Mouse (Mus musculus) stomach, postnatal 0 days (tissue): ENCODE measurements around the gene Elovl6. TPM values are rescaled to one million over a fixed set of nuclear protein-coding genes. Genes with fewer than 3 reads are reported as not detected.

ENCODE experiments used
- ATAC-seq: fragments of 200-750 bp; cut with Nextera tagmentation; 2 replicates; pipeline ENCODE4 v1.8.0; 2017; ENCODE audit not compliant: low FRiP score, low TSS enrichment
- DNase-seq: peaks from one replicate; pipeline ENCODE4 v3.0.0-alpha.2; 2016; ENCODE audit warnings: low spot score
- H3K27ac ChIP-seq: fragments of 300-500 bp; sonication (generic); replicated peaks from 2 replicates; pipeline ENCODE4 v1.5.1; 2014; ENCODE audit warnings: mild to moderate bottlenecking, control low read depth
- H3K27me3 ChIP-seq: fragments of 300-500 bp; sonication (generic); 2 replicates; pipeline ENCODE4 v1.6.1; 2014; ENCODE audit warnings: low read length; ENCODE audit not compliant: control insufficient read depth, insufficient read depth
- H3K36me3 ChIP-seq: fragments of 300-500 bp; sonication (generic); 2 replicates; pipeline ENCODE4 v1.6.1; 2014; ENCODE audit warnings: low read length, mixed read lengths; ENCODE audit not compliant: control insufficient read depth, insufficient read depth
- H3K4me1 ChIP-seq: fragments of 300-500 bp; sonication (generic); replicated peaks from 2 replicates; pipeline ENCODE4 v1.6.1; 2014; ENCODE audit warnings: antibody characterized with exemption; ENCODE audit not compliant: control insufficient read depth, insufficient read depth
- H3K4me2 ChIP-seq: fragments of 300-500 bp; sonication (generic); replicated peaks from 2 replicates; pipeline ENCODE4 v1.6.1; 2014; ENCODE audit warnings: low read depth, mild to moderate bottlenecking, control low read depth, moderate library complexity
- H3K4me3 ChIP-seq: fragments of 300-500 bp; sonication (generic); 2 replicates; pipeline ENCODE4 v1.5.1; 2014; ENCODE audit warnings: low read depth, low read length, control low read depth
- H3K9ac ChIP-seq: fragments of 300-500 bp; sonication (generic); 2 replicates; pipeline ENCODE4 v1.6.1; 2014; ENCODE audit warnings: mild to moderate bottlenecking, low read length, control low read depth, mixed read lengths
- H3K9me3 ChIP-seq: fragments of 300-500 bp; sonication (generic); 2 replicates; pipeline ENCODE4 v1.6.1; 2016; ENCODE audit warnings: low read length; ENCODE audit not compliant: control insufficient read depth
- CTCF ChIP-seq: IDR thresholded peaks from 2 replicates; pipeline ENCODE4 v1.5.1; 2016; ENCODE audit warnings: antibody characterized with exemption, low read depth, mild to moderate bottlenecking, moderate library complexity
- EP300 ChIP-seq: optimal IDR thresholded peaks from 2 replicates; pipeline ENCODE3; 2016; ENCODE audit warnings: antibody characterized with exemption
- WGBS: fragments of 180-500 bp; shearing (Covaris S2); extraction: QIAGEN DNeasy Blood & Tissue Kit; methylation state at CpG from one replicate; pipeline ENCODE4 v1.1.7; 2014; 5-methylcytosine and 5-hydroxymethylcytosine counted together
- polyA plus RNA-seq: library from polyadenylated mRNA; unstranded; fragments of >200 nt; fragmentation: Nextera tagmentation; extraction: Ambion mirVana; gene quantifications from 2 replicates; pipeline ENCODE4 v1.2.1, GENCODE M21; 2015

Gene Elovl6
- polyA plus RNA-seq, 1 experiment from 2014 or later: 34.2 TPM

GRCm38 (mm10) chr3:129544217-129544616, 12.1 kb downstream of the Elovl6 start:
- Histone ChIP-seq H3K27ac (no peak overlapping the region), H3K4me2 (no peak overlapping the region), H3K27me3 (no peaks in the 10 kb centered on the region), H3K4me3 (no peak overlapping the region), H3K9me3 (no peaks in the 10 kb centered on the region), H3K36me3 (no peaks in the 10 kb centered on the region), H3K9ac (no peak overlapping the region), H3K4me1 (no peaks in the 10 kb centered on the region)
- TF ChIP-seq CTCF (no peak), EP300 (no peak)
- DNase-seq (no peak), ATAC-seq (no peak)
- 96% methylated on average over 1 of the region's 1 CpGs for WGBS

GRCm38 (mm10) chr3:129545228-129545627, 13.1 kb downstream of the Elovl6 start:
- Histone ChIP-seq H3K4me1 (no peaks in the 10 kb centered on the region), H3K9me3 (no peaks in the 10 kb centered on the region), H3K9ac (no peak overlapping the region), H3K27me3 (no peaks in the 10 kb centered on the region), H3K4me3 (no peak overlapping the region), H3K27ac (no peak overlapping the region), H3K36me3 (no peaks in the 10 kb centered on the region), H3K4me2 (no peak overlapping the region)
- ATAC-seq: no peak
- WGBS: 73% methylated on average over 1 of the region's 1 CpGs
- TF ChIP-seq CTCF (no peak), EP300 (no peak)
- DNase-seq: no peak

GRCm38 (mm10) chr3:129545801-129546200, 13.6 kb downstream of the Elovl6 start:
- Histone ChIP-seq H3K9ac (no peak overlapping the region), H3K27ac (no peak overlapping the region), H3K4me2 (no peak overlapping the region), H3K27me3 (no peaks in the 10 kb centered on the region), H3K36me3 (no peaks in the 10 kb centered on the region), H3K4me1 (no peaks in the 10 kb centered on the region), H3K4me3 (no peak overlapping the region), H3K9me3 (no peaks in the 10 kb centered on the region)
- no peak for ATAC-seq
- TF ChIP-seq EP300 (no peak), CTCF (no peak)
- WGBS: 83% methylated on average over 6 of the region's 6 CpGs
- no peak for DNase-seq

- DNase-seq: peak; percentile 61
- Histone ChIP-seq H3K27ac (peak overlapping the region; percentile 82), H3K4me3 (no peak overlapping the region), H3K36me3 (no peaks in the 10 kb centered on the region), H3K4me2 (no peak overlapping the region), H3K4me1 (peaks cover 3% of the 10 kb centered on the region; the same call in 1 of the 2 replicates), H3K27me3 (no peaks in the 10 kb centered on the region), H3K9ac (no peak overlapping the region), H3K9me3 (no peaks in the 10 kb centered on the region)
- ATAC-seq: peak; percentile 94
- 31% methylated on average over 8 of the region's 8 CpGs for WGBS
- TF ChIP-seq EP300 (no peak), CTCF (peak; percentile 39)
Observed at GRCm38 (mm10) chr3:129547837-129548435, 15.8 kb downstream of the Elovl6 start.

- WGBS: 62% methylated on average over 8 of the region's 8 CpGs
- TF ChIP-seq EP300: no peak
- TF ChIP-seq CTCF: no peak
- Histone ChIP-seq H3K27ac (0 out of 2 replicates have a peak overlapping the region, but pooled peaks have one; percentile 36), H3K9me3 (no peaks in the 10 kb centered on the region), H3K4me2 (no peak overlapping the region), H3K27me3 (no peaks in the 10 kb centered on the region), H3K9ac (no peak overlapping the region), H3K36me3 (no peaks in the 10 kb centered on the region), H3K4me1 (peaks cover 3% of the 10 kb centered on the region; the same call in 1 of the 2 replicates), H3K4me3 (no peak overlapping the region)
- no peak for DNase-seq
- no peak for ATAC-seq
Observed at GRCm38 (mm10) chr3:129548760-129549159, 16.6 kb downstream of the Elovl6 start.

GRCm38 (mm10) chr3:129549546-129549945, 17.4 kb downstream of the Elovl6 start:
- H3K27ac ChIP-seq: peak overlapping the region; percentile 53
- no peaks in the 10 kb centered on the region for H3K9me3 ChIP-seq
- DNase-seq (no peak), ATAC-seq (no peak)
- WGBS: 29% methylated on average over 5 of the region's 5 CpGs
- H3K36me3 ChIP-seq: no peaks in the 10 kb centered on the region
- no peak overlapping the region for H3K4me2 ChIP-seq
- no peak overlapping the region for H3K9ac ChIP-seq
- peaks cover 3% of the 10 kb centered on the region; the same call in 1 of the 2 replicates for H3K4me1 ChIP-seq
- no peaks in the 10 kb centered on the region for H3K27me3 ChIP-seq
- H3K4me3 ChIP-seq: no peak overlapping the region
- TF ChIP-seq CTCF (no peak), EP300 (no peak)
